Mouse (Mus musculus) left cerebral cortex, postnatal 25 days (tissue): ENCODE data around the gene Rassf5. TPM values are rescaled to one million over a fixed set of nuclear protein-coding genes. Genes with fewer than 3 reads are reported as not detected.
A peak's percentile ranks its signal among the peaks of the same experiment; 100 is the strongest.

Experiments used
- DNase-seq, 2 experiments: peaks; one replicate each; pipeline ENCODE4 v3.0.0; 2022; ENCODE audit warnings: low spot score in 2 of 2, mixed read lengths in 1 of 2
- intact Hi-C: fragments of 180-260 bp; cut with DNase I; formaldehyde crosslinking; loops from one replicate; pipeline ENCODE4 v1.15.1; 2025
- total RNA-seq, 2 experiments: library from RNA; stranded (reverse); gene quantifications; 2 replicates each; pipeline ENCODE4 v1.2.3; 2021

Gene Rassf5
- total RNA-seq, 2 experiments from 2014 or later = 24.0 to 25.3 TPM

GRCm38 (mm10) chr1:131187856-131188255 is 57.2 kb downstream of the Rassf5 start:
- DNase-seq = no peak
- intact Hi-C loops = loop anchor here (10.0 kb wide), 1 partner anchor 367 kb away; no protein-coding TSS in a partner anchor

GRCm38 (mm10) chr1:131186995-131187394 is 58.1 kb downstream of the Rassf5 start:
- intact Hi-C loops = loop anchor here (10.0 kb wide), 1 partner anchor 368 kb away; no protein-coding TSS in a partner anchor
- no peak for DNase-seq

- intact Hi-C loops = loop anchor here (10.0 kb wide), 1 partner anchor 369 kb away; no protein-coding TSS in a partner anchor
- peak; percentile 45 to 84 for DNase-seq
Measured at GRCm38 (mm10) chr1:131185821-131186506, 59.1 kb downstream of the Rassf5 start.

GRCm38 (mm10) chr1:131184956-131185660 is 60.0 kb downstream of the Rassf5 start:
- DNase-seq = peak in 1 of 2 experiments; percentile 23
- intact Hi-C loops = loop anchor here (5.0 to 10.0 kb wide), 2 partner anchors 77 to 370 kb away; no protein-coding TSS in a partner anchor

- DNase-seq = peak in 1 of 2 experiments; percentile 65
- intact Hi-C loops = loop anchor here (5.0 to 10.0 kb wide), 2 partner anchors 78 to 370 kb away; no protein-coding TSS in a partner anchor
Measured at GRCm38 (mm10) chr1:131184253-131184955, 60.7 kb downstream of the Rassf5 start.

GRCm38 (mm10) chr1:131183201-131183600 is 61.9 kb downstream of the Rassf5 start:
- intact Hi-C loops = loop anchor here (5.0 to 10.0 kb wide), 2 partner anchors 79 to 372 kb away; no protein-coding TSS in a partner anchor
- peak in 1 of 2 experiments; percentile 16 for DNase-seq

- intact Hi-C loops = loop anchor here (2.0 to 10.0 kb wide), 3 partner anchors 65 to 373 kb away; no protein-coding TSS in a partner anchor
- DNase-seq = peak; percentile 76 to 85
Measured at GRCm38 (mm10) chr1:131181642-131182527, 63.2 kb downstream of the Rassf5 start.

GRCm38 (mm10) chr1:131180386-131180785 is 64.7 kb downstream of the Rassf5 start:
- DNase-seq = no peak
- intact Hi-C loops = loop anchor here (2.0 to 10.0 kb wide), 3 partner anchors 66 to 374 kb away; no protein-coding TSS in a partner anchor

GRCm38 (mm10) chr1:131178083-131178482 is 67.0 kb downstream of the Rassf5 start:
- no peak for DNase-seq
- intact Hi-C loops = no loop called here

- intact Hi-C loops = no loop called here
Measured at GRCm38 (mm10) chr1:131177249-131177648, 67.8 kb downstream of the Rassf5 start.

GRCm38 (mm10) chr1:131175819-131176218 is 69.2 kb downstream of the Rassf5 start:
- no peak for DNase-seq
- intact Hi-C loops = no loop called here

More at GRCm38 (mm10) chr1:131177249-131177648, 67.8 kb downstream of the Rassf5 start:
- DNase-seq = no peak

GRCm38 (mm10) chr1:131175189-131175588 is 69.9 kb downstream of the Rassf5 start:
- intact Hi-C loops = no loop called here
- no peak for DNase-seq

GRCm38 (mm10) chr1:131174299-131174861 is 70.7 kb downstream of the Rassf5 start:
- intact Hi-C loops = no loop called here

GRCm38 (mm10) chr1:131173809-131174208 is 71.2 kb downstream of the Rassf5 start:
- DNase-seq = no peak
- intact Hi-C loops = no loop called here

More at GRCm38 (mm10) chr1:131174299-131174861, 70.7 kb downstream of the Rassf5 start:
- no peak for DNase-seq

GRCm38 (mm10) chr1:131173001-131173400 is 72.1 kb downstream of the Rassf5 start:
- intact Hi-C loops = no loop called here
- DNase-seq = no peak

- peak in 1 of 2 experiments; percentile 78 for DNase-seq
- intact Hi-C loops = no loop called here
Measured at GRCm38 (mm10) chr1:131167612-131168011, 77.4 kb downstream of the Rassf5 start.

- DNase-seq = no peak
- intact Hi-C loops = no loop called here
Measured at GRCm38 (mm10) chr1:131164427-131164826, 80.6 kb downstream of the Rassf5 start.

- intact Hi-C loops = no loop called here
- no peak for DNase-seq
Measured at GRCm38 (mm10) chr1:131161091-131161490, 84.0 kb downstream of the Rassf5 start.
